Mouse (Mus musculus): ENCODE measurements around the gene Csrp2. TPM values are rescaled to one million over a fixed set of nuclear protein-coding genes. Genes with fewer than 3 reads are reported as not detected.

The Csrp2 gene
- polyA plus RNA-seq, 1 experiment from 2014 or later: 197 TPM

DNA sequence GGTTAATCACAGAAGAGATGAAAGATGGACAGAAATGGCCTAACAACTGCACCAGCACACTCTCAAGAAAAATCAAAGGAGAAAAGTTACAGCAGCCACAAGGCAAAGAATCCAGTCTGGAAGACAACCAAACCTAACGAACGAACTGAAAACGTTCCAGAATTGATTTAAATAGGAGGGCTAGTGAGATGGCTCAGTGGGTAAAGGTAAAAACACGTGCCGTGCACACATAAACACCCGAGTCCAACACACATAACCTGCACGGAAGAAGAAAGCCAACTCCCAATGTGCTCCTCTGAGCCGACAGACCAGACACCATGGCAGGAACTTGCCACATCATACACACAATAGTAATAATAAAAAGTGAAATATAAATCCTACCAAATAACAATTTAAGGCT, 32.7 kb downstream of the Csrp2 start:
- peaks cover 5% of the 10 kb centered on the region; the same call in 1 of the 2 replicates for H3K4me1 ChIP-seq (replicated peaks; ENCODE audit: control insufficient read depth, insufficient read depth, low read length)
- H3K4me2 ChIP-seq (ENCODE audit: low read depth, low read length): no peak overlapping the region
- H3K9me3 ChIP-seq (ENCODE audit: control insufficient read depth, low read length): no peaks in the 10 kb centered on the region
- ATAC-seq (ENCODE audit: low read depth): no peak
- H3K27me3 ChIP-seq (ENCODE audit: control insufficient read depth, insufficient read depth, low read depth, low read length): no peaks in the 10 kb centered on the region
- 0 out of 2 replicates have a peak overlapping the region, but pooled peaks have one; percentile 57 for H3K27ac ChIP-seq (ENCODE audit: low read length)
- H3K9ac ChIP-seq (ENCODE audit: low read length): no peak overlapping the region
- WGBS: 74% methylated on average over 8 of the region's 8 CpGs
- no peak overlapping the region for H3K4me3 ChIP-seq (ENCODE audit: low read length)
- H3K36me3 ChIP-seq (ENCODE audit: control insufficient read depth, insufficient read depth, low read length): peaks cover 13% of the 10 kb centered on the region

DNA sequence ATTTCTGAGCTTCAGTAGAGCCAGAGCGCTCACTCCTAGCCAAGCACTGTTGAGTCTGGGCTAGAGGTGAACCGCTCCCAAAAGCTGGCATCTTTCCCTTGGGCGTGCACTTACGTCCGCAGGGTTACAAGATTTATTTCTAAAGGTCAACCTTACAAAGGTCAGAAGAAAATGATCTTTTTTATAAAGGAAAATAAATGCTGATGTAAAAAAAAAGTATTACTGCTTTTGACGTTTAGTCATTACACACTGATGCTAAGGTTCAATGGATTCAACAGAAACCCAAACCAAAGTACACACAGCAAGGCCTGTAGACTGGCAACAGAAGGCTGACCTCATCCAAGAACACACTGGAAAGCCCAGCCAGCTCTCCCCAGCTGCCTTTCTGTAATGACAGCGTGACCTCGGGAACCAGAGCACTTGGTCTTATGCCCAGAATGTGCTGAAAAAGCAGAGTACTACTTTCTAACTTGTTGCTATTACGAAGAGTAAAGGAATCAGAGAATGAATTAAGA, 33.4 kb downstream of the Csrp2 start:
- peak; percentile 96 for ATAC-seq (ENCODE audit: low read depth)
- WGBS: 46% methylated on average over 9 of the region's 9 CpGs

DNA sequence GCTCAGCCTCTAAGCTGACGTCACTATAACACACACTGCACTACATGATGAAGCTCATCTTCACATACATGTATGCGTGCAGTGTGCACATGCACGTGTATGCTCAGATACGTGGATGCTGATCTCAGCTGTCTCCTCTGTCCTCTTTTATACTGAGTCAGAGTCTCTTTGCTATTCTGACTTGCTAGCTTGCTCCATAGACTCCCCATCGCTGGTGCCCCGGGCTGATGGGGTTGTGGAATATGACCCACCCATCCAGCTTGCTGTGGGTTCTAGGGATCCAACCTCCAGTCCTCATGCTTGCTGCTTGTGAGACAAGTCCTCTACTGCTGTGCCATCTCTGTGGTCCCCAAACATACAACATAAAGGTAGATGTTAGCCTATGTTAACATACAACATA, 39.3 kb downstream of the Csrp2 start:
- Histone ChIP-seq H3K4me1 (replicated peaks; ENCODE audit: control insufficient read depth, insufficient read depth, low read length) (no peaks in the 10 kb centered on the region), H3K27ac (ENCODE audit: low read length) (no peak overlapping the region), H3K4me2 (ENCODE audit: low read depth, low read length) (no peak overlapping the region), H3K36me3 (ENCODE audit: control insufficient read depth, insufficient read depth, low read length) (peaks cover 7% of the 10 kb centered on the region), H3K9me3 (ENCODE audit: control insufficient read depth, low read length) (no peaks in the 10 kb centered on the region), H3K9ac (ENCODE audit: low read length) (no peak overlapping the region), H3K4me3 (ENCODE audit: low read length) (no peak overlapping the region), H3K27me3 (ENCODE audit: control insufficient read depth, insufficient read depth, low read depth, low read length) (no peaks in the 10 kb centered on the region)
- ATAC-seq (ENCODE audit: low read depth): no peak
- WGBS: 97% methylated on average over 6 of the region's 6 CpGs

More for the DNA sequence above, 33.4 kb downstream of the Csrp2 start:
- Histone ChIP-seq H3K9me3 (ENCODE audit: control insufficient read depth, low read length) (no peaks in the 10 kb centered on the region), H3K36me3 (ENCODE audit: control insufficient read depth, insufficient read depth, low read length) (peaks cover 11% of the 10 kb centered on the region), H3K27me3 (ENCODE audit: control insufficient read depth, insufficient read depth, low read depth, low read length) (no peaks in the 10 kb centered on the region), H3K4me3 (ENCODE audit: low read length) (no peak overlapping the region), H3K27ac (ENCODE audit: low read length) (peak overlapping the region; percentile 72), H3K4me2 (ENCODE audit: low read depth, low read length) (no peak overlapping the region), H3K9ac (ENCODE audit: low read length) (no peak overlapping the region), H3K4me1 (replicated peaks; ENCODE audit: control insufficient read depth, insufficient read depth, low read length) (peaks cover 5% of the 10 kb centered on the region; the same call in 1 of the 2 replicates)

DNA sequence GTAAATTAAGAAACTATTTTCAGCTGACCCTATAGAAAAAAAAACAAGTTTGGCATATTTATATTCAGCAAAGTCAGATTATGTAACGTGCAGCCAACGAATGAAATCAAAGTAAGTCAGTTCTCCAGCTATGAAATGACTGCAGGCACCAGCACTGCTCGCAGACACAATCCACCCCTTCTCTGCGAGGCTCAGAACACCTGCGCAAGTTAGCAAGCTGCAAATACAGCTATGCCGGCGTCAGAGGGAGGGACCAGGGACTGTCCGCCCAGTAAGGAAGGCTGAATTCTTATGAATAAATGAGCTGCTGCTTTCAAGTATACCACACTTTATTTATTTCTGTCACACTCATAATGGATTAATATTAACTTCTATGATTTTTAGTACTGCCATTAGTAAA, 40.2 kb downstream of the Csrp2 start:
- Histone ChIP-seq H3K27ac (ENCODE audit: low read length) (no peak overlapping the region), H3K4me2 (ENCODE audit: low read depth, low read length) (no peak overlapping the region), H3K9me3 (ENCODE audit: control insufficient read depth, low read length) (no peaks in the 10 kb centered on the region), H3K36me3 (ENCODE audit: control insufficient read depth, insufficient read depth, low read length) (peaks cover 7% of the 10 kb centered on the region), H3K4me3 (ENCODE audit: low read length) (no peak overlapping the region), H3K4me1 (replicated peaks; ENCODE audit: control insufficient read depth, insufficient read depth, low read length) (no peaks in the 10 kb centered on the region), H3K9ac (ENCODE audit: low read length) (no peak overlapping the region), H3K27me3 (ENCODE audit: control insufficient read depth, insufficient read depth, low read depth, low read length) (no peaks in the 10 kb centered on the region)
- no peak for ATAC-seq (ENCODE audit: low read depth)
- WGBS: 82% methylated on average over 8 of the region's 8 CpGs

DNA sequence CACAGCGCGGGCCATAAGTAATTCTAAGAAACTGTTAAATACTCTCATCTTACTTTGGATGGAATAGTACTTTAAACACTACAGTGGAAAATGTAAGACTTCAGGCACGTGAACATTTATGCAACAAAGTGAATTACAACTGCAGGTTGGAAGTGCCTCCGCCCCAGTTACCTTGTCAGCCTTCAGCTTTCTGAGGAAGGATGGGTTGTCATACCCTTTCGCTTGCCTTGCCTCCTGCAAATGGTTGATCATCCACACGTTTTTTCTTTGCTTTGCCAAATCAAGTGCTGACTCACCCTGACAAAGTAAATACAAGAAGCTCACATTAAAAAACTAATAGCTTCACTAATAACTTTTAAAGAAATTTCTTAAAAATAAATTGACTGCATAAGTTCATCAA, 41.3 kb downstream of the Csrp2 start:
- Histone ChIP-seq H3K4me3 (ENCODE audit: low read length) (no peak overlapping the region), H3K27me3 (ENCODE audit: control insufficient read depth, insufficient read depth, low read depth, low read length) (no peaks in the 10 kb centered on the region), H3K27ac (ENCODE audit: low read length) (no peak overlapping the region), H3K4me1 (replicated peaks; ENCODE audit: control insufficient read depth, insufficient read depth, low read length) (no peaks in the 10 kb centered on the region), H3K36me3 (ENCODE audit: control insufficient read depth, insufficient read depth, low read length) (peaks cover 10% of the 10 kb centered on the region), H3K4me2 (ENCODE audit: low read depth, low read length) (no peak overlapping the region), H3K9me3 (ENCODE audit: control insufficient read depth, low read length) (no peaks in the 10 kb centered on the region), H3K9ac (ENCODE audit: low read length) (no peak overlapping the region)
- no peak for ATAC-seq (ENCODE audit: low read depth)
- 84% methylated on average over 6 of the region's 6 CpGs for WGBS

DNA sequence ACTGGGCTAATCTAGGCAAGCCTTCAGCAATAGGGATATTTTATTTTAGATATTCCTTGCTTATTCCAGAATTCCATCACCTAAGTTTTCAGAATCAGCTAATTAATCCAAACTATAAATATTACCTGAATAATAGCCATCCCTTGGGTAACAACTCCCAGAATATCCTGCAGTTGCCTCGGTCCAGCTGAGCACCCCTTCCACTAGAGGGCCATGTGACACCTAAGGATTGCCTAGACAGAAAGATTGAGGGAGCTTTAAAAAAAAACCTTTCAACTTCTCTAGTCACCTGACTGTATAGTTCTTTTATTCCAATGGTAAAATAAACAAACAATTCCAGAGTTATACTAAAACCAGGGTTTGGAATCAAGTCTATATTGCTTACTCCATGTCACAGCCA, 42.6 kb downstream of the Csrp2 start:
- no peaks in the 10 kb centered on the region for H3K27me3 ChIP-seq (ENCODE audit: control insufficient read depth, insufficient read depth, low read depth, low read length)
- H3K9me3 ChIP-seq (ENCODE audit: control insufficient read depth, low read length): no peaks in the 10 kb centered on the region
- H3K4me2 ChIP-seq (ENCODE audit: low read depth, low read length): no peak overlapping the region
- no peak overlapping the region for H3K9ac ChIP-seq (ENCODE audit: low read length)
- no peak for ATAC-seq (ENCODE audit: low read depth)
- no peak overlapping the region for H3K4me3 ChIP-seq (ENCODE audit: low read length)
- no peak overlapping the region for H3K27ac ChIP-seq (ENCODE audit: low read length)
- WGBS: 23% methylated on average over 1 of the region's 1 CpGs
- H3K4me1 ChIP-seq (replicated peaks; ENCODE audit: control insufficient read depth, insufficient read depth, low read length): no peaks in the 10 kb centered on the region
- peaks cover 11% of the 10 kb centered on the region for H3K36me3 ChIP-seq (ENCODE audit: control insufficient read depth, insufficient read depth, low read length)

DNA sequence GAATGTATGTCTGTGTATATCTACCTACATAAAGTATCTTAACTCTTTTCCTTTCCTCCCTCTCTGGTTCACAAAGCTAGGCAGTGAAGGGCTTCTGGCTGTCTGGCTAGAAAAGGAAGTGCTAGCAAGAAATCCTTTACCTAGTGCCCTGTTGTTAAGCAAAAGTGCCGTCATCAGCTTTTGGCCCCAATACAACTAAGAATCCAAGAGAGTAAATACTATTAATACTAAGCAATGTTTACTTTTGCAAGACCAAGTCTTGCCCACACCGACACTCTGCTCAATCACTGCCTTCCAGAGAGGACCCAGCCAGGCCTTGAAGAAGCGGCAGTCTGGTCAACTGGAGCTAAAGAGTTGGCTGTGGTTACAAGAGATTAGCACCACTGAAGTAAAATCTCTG, 51.5 kb downstream of the Csrp2 start:
- no peaks in the 10 kb centered on the region for H3K9me3 ChIP-seq (ENCODE audit: control insufficient read depth, low read length)
- H3K4me2 ChIP-seq (ENCODE audit: low read depth, low read length): no peak overlapping the region
- 0 out of 2 replicates have a peak, but pooled peaks cover 3% of the 10 kb centered on the region for H3K36me3 ChIP-seq (ENCODE audit: control insufficient read depth, insufficient read depth, low read length)
- no peaks in the 10 kb centered on the region for H3K27me3 ChIP-seq (ENCODE audit: control insufficient read depth, insufficient read depth, low read depth, low read length)
- ATAC-seq (ENCODE audit: low read depth): no peak
- peaks cover 3% of the 10 kb centered on the region for H3K4me1 ChIP-seq (replicated peaks; ENCODE audit: control insufficient read depth, insufficient read depth, low read length)
- H3K27ac ChIP-seq (ENCODE audit: low read length): no peak overlapping the region
- no peak overlapping the region for H3K9ac ChIP-seq (ENCODE audit: low read length)
- H3K4me3 ChIP-seq (ENCODE audit: low read length): no peak overlapping the region
- 50% methylated on average over 3 of the region's 3 CpGs for WGBS

DNA sequence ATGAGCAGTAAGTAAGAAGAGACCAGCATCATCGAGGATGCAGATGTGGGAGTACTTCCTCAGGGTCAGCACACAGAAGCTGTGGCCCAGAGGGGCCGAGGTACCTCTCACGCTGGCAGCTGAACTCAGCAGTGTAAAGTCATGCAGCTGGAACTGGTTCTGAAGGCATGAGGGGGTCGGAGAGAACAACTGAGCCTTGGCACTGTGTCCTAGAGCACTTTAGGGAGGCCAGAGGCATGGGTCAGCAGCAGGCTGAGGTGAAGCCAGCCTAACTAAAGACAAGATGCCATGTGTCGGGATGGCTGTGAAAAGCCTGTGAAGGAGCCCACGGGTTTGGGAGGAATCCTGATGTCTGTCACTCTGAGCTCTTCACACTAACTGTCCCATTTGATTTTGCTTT, 51.9 kb downstream of the Csrp2 start:
- Histone ChIP-seq H3K4me1 (replicated peaks; ENCODE audit: control insufficient read depth, insufficient read depth, low read length) (peaks cover 3% of the 10 kb centered on the region), H3K4me2 (ENCODE audit: low read depth, low read length) (no peak overlapping the region), H3K9me3 (ENCODE audit: control insufficient read depth, low read length) (no peaks in the 10 kb centered on the region), H3K27ac (ENCODE audit: low read length) (no peak overlapping the region), H3K27me3 (ENCODE audit: control insufficient read depth, insufficient read depth, low read depth, low read length) (no peaks in the 10 kb centered on the region), H3K4me3 (ENCODE audit: low read length) (no peak overlapping the region), H3K36me3 (ENCODE audit: control insufficient read depth, insufficient read depth, low read length) (0 out of 2 replicates have a peak, but pooled peaks cover 3% of the 10 kb centered on the region), H3K9ac (ENCODE audit: low read length) (no peak overlapping the region)
- ATAC-seq (ENCODE audit: low read depth): no peak
- WGBS: 68% methylated on average over 6 of the region's 6 CpGs

DNA sequence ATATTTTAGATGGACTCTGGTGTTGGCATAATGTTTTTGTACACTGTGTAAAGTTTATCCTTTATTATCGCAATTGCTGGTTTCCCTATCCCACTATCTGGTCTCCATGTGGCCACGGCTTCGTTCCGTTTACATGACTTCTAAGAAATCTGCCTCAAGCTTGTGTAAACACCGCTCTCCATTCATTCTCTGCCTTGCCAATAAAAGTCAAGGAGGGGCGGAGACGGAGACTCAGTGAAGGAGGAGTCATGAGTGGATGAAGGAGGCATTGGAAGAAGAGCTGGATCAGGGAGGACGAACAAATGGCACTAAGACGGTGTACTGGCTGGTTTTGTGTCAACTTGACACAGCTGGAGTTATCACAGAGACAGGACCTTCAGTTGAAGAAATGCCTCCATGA, 52.4 kb downstream of the Csrp2 start:
- WGBS: 20% methylated on average over 9 of the region's 9 CpGs
- Histone ChIP-seq H3K27me3 (ENCODE audit: control insufficient read depth, insufficient read depth, low read depth, low read length) (no peaks in the 10 kb centered on the region), H3K36me3 (ENCODE audit: control insufficient read depth, insufficient read depth, low read length) (0 out of 2 replicates have a peak, but pooled peaks cover 3% of the 10 kb centered on the region), H3K27ac (ENCODE audit: low read length) (no peak overlapping the region), H3K4me2 (ENCODE audit: low read depth, low read length) (no peak overlapping the region), H3K9me3 (ENCODE audit: control insufficient read depth, low read length) (no peaks in the 10 kb centered on the region), H3K9ac (ENCODE audit: low read length) (no peak overlapping the region), H3K4me1 (replicated peaks; ENCODE audit: control insufficient read depth, insufficient read depth, low read length) (peaks cover 3% of the 10 kb centered on the region), H3K4me3 (ENCODE audit: low read length) (no peak overlapping the region)
- peak; percentile 74 for ATAC-seq (ENCODE audit: low read depth)

DNA sequence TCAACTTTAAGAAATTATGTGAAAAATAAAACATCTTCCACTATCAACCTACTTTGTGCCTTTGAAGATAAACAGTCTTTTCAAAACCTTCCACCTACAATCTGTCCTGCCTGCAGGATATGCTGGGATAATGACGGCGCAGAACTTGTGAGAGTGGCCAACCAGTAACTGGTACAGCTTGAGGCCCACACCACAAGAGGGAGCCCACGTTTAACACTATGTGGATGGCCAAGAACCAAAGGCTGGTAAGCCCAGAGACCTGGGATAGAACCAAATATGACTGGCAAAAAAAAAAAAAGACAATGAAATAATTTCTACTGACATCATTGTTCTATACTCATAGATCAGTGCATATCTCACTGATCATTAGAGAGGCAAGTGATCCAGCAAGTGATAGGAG, 54.9 kb downstream of the Csrp2 start:
- Histone ChIP-seq H3K4me3 (ENCODE audit: low read length) (no peak overlapping the region), H3K36me3 (ENCODE audit: control insufficient read depth, insufficient read depth, low read length) (no peaks in the 10 kb centered on the region), H3K9me3 (ENCODE audit: control insufficient read depth, low read length) (no peaks in the 10 kb centered on the region), H3K27ac (ENCODE audit: low read length) (no peak overlapping the region), H3K4me1 (replicated peaks; ENCODE audit: control insufficient read depth, insufficient read depth, low read length) (peaks cover 3% of the 10 kb centered on the region), H3K27me3 (ENCODE audit: control insufficient read depth, insufficient read depth, low read depth, low read length) (no peaks in the 10 kb centered on the region), H3K4me2 (ENCODE audit: low read depth, low read length) (no peak overlapping the region), H3K9ac (ENCODE audit: low read length) (no peak overlapping the region)
- WGBS: 52% methylated on average over 3 of the region's 3 CpGs
- ATAC-seq (ENCODE audit: low read depth): no peak
